Mouse (Mus musculus): Measurements from ENCODE around the gene Cer1.

DNA sequence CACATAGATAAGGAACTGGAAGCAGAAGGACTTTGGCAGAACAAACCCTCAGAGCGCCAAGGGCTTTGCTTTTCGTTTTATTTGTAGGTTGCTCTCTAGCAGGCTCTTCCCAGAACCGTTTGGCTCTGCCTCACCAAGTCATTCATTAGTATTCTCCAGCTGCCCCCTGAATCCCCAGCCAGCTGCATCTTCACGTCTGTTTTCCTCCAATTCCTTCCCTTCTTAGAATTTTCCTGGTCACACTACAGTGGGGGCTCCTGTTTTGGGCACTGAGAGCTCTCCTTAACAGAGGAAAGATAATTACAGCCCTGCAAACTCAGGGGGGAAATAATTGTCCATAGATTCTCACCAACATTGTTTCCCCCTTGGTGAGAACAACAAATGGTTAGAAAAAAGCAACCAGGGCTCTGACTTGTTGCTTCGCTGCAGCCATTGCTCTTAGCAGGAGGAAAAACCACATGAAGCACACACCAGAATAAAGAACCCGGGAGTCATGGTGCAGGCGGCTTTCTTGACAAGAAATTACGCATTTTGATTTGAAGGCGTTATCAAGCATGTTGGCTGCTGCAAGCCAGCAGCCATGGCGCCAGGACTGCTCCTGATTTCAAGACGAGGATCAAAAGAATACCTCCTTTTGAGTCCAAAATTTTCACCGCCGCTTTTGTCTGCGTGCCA is 31.2 kb upstream of the Cer1 start:
- no peak for TF ChIP-seq USF1 (IDR thresholded peaks at IDR 0.05; ENCODE audit: low read depth)
- TF ChIP-seq CTCF (IDR thresholded peaks at IDR 0.05; ENCODE audit: control insufficient read depth, insufficient read depth, insufficient read length): no peak
- TF ChIP-seq MAX (IDR thresholded peaks at IDR 0.05): no peak
- no peak for TF ChIP-seq FOSL1 (IDR thresholded peaks at IDR 0.05; ENCODE audit: insufficient read depth, low read length, poor library complexity, severe bottlenecking)
- TF ChIP-seq MYOD1 (IDR thresholded peaks at IDR 0.05; ENCODE audit: control insufficient read depth, insufficient read length, low read depth): no peak
- TF ChIP-seq MYOG (IDR thresholded peaks at IDR 0.05; ENCODE audit: control insufficient read depth, extremely low read depth, insufficient read length): no peak
